Mouse (Mus musculus): ENCODE results near the gene Fgfr2. TPM values are rescaled to one million over a fixed set of nuclear protein-coding genes. Genes with fewer than 3 reads are reported as not detected.

The Fgfr2 gene
- polyA plus RNA-seq, 1 experiment: 1.7 TPM

- Histone ChIP-seq H3K36me3 (ENCODE audit: control insufficient read depth, insufficient read depth) (no peaks in the 10 kb centered on the region), H3K27me3 (ENCODE audit: control insufficient read depth, insufficient read depth, insufficient read length) (no peaks in the 10 kb centered on the region), H3K79me3 (ENCODE audit: low read depth) (no peaks in the 10 kb centered on the region), H3K4me3 (ENCODE audit: insufficient read depth, poor library complexity, severe bottlenecking) (no peak overlapping the region), H3ac (ENCODE audit: control insufficient read depth, insufficient read length, low read depth) (no peak overlapping the region), H3K79me2 (ENCODE audit: control insufficient read depth, insufficient read depth) (no peaks in the 10 kb centered on the region)
- TF ChIP-seq CEBPB (IDR thresholded peaks at IDR 0.05; ENCODE audit: low read depth) (no peak), MYOG (IDR thresholded peaks at IDR 0.05; ENCODE audit: control insufficient read depth, extremely low read depth, insufficient read length) (no peak), USF1 (IDR thresholded peaks at IDR 0.05; ENCODE audit: low read depth) (no peak), MYOD1 (IDR thresholded peaks at IDR 0.05; ENCODE audit: control insufficient read depth, insufficient read length, low read depth) (no peak), CTCF (IDR thresholded peaks at IDR 0.05; ENCODE audit: control insufficient read depth, insufficient read depth, insufficient read length) (no peak)
Measured at GRCm38 (mm10) chr7:132365703-132366384, 757.3 kb downstream of the Fgfr2 start.

DNA sequence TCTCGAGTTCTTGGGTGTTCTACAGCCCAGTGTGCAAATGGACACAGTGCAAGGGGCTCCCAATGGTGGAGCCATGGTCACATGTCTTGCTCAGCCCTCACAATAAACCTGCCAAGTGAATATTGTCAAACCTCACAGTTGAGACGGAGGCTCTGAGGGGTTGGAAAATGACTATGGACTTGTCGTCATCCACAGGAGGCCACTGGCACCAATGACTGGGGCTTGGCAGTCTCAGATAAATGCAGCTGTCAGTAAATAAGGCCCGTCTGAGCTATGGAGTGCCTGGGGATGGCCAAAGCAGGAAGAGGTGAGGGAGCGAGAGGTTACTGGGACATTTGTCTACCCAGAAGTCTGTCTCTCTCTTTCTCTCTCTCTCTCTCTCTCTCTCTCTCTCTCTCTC is 758.0 kb downstream of the Fgfr2 start:
- Histone ChIP-seq H3K27me3 (ENCODE audit: control insufficient read depth, insufficient read depth, insufficient read length) (no peaks in the 10 kb centered on the region), H3K36me3 (ENCODE audit: control insufficient read depth, insufficient read depth) (no peaks in the 10 kb centered on the region), H3K4me3 (ENCODE audit: insufficient read depth, poor library complexity, severe bottlenecking) (no peak overlapping the region), H3K79me3 (ENCODE audit: low read depth) (no peaks in the 10 kb centered on the region), H3K79me2 (ENCODE audit: control insufficient read depth, insufficient read depth) (no peaks in the 10 kb centered on the region), H3ac (ENCODE audit: control insufficient read depth, insufficient read length, low read depth) (no peak overlapping the region)
- TF ChIP-seq CEBPB (IDR thresholded peaks at IDR 0.05; ENCODE audit: low read depth) (no peak), USF1 (IDR thresholded peaks at IDR 0.05; ENCODE audit: low read depth) (no peak), CTCF (IDR thresholded peaks at IDR 0.05; ENCODE audit: control insufficient read depth, insufficient read depth, insufficient read length) (no peak), MAX (IDR thresholded peaks at IDR 0.05) (no peak), MYOG (IDR thresholded peaks at IDR 0.05; ENCODE audit: control insufficient read depth, extremely low read depth, insufficient read length) (no peak), MYOD1 (IDR thresholded peaks at IDR 0.05; ENCODE audit: control insufficient read depth, insufficient read length, low read depth) (no peak), FOSL1 (IDR thresholded peaks at IDR 0.05; ENCODE audit: insufficient read depth, low read length, poor library complexity, severe bottlenecking) (no peak)

GRCm38 (mm10) chr7:132364506-132364905 is 758.6 kb downstream of the Fgfr2 start:
- Histone ChIP-seq H3ac (ENCODE audit: control insufficient read depth, insufficient read length, low read depth) (no peak overlapping the region), H3K36me3 (ENCODE audit: control insufficient read depth, insufficient read depth) (no peaks in the 10 kb centered on the region), H3K27me3 (ENCODE audit: control insufficient read depth, insufficient read depth, insufficient read length) (no peaks in the 10 kb centered on the region), H3K4me3 (ENCODE audit: insufficient read depth, poor library complexity, severe bottlenecking) (no peak overlapping the region), H3K79me2 (ENCODE audit: control insufficient read depth, insufficient read depth) (no peaks in the 10 kb centered on the region), H3K79me3 (ENCODE audit: low read depth) (no peaks in the 10 kb centered on the region)
- TF ChIP-seq CEBPB (IDR thresholded peaks at IDR 0.05; ENCODE audit: low read depth): no peak
- TF ChIP-seq FOSL1 (IDR thresholded peaks at IDR 0.05; ENCODE audit: insufficient read depth, low read length, poor library complexity, severe bottlenecking): no peak
- TF ChIP-seq MYOG (IDR thresholded peaks at IDR 0.05; ENCODE audit: control insufficient read depth, extremely low read depth, insufficient read length): no peak
- no peak for TF ChIP-seq USF1 (IDR thresholded peaks at IDR 0.05; ENCODE audit: low read depth)
- no peak for TF ChIP-seq MAX (IDR thresholded peaks at IDR 0.05)
- no peak for TF ChIP-seq MYOD1 (IDR thresholded peaks at IDR 0.05; ENCODE audit: control insufficient read depth, insufficient read length, low read depth)
- TF ChIP-seq CTCF (IDR thresholded peaks at IDR 0.05; ENCODE audit: control insufficient read depth, insufficient read depth, insufficient read length): no peak

DNA sequence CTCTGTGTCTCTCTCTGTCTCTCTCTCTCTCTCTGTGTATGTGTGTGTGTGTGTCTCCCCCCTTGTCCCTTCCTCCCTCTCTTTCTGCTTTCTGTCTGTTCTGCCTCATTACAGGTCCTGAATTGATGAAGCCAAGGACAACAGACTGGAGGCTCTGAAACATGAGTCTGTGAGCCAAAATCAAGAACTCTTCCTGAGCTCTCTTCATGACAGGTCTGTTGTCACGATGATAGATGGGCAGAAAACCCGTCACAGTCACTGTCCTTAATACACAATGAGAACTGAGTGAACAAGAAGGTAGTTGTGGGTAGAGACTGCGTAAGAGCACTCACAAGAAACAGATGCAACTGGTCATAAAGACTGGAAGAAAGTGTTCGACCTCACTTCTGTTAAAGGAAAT is 762.8 kb downstream of the Fgfr2 start:
- no peaks in the 10 kb centered on the region for H3K36me3 ChIP-seq (ENCODE audit: control insufficient read depth, insufficient read depth)
- no peak for TF ChIP-seq MYOD1 (IDR thresholded peaks at IDR 0.05; ENCODE audit: control insufficient read depth, insufficient read length, low read depth)
- no peak for TF ChIP-seq FOSL1 (IDR thresholded peaks at IDR 0.05; ENCODE audit: insufficient read depth, low read length, poor library complexity, severe bottlenecking)
- no peak for TF ChIP-seq MYOG (IDR thresholded peaks at IDR 0.05; ENCODE audit: control insufficient read depth, extremely low read depth, insufficient read length)
- no peak for TF ChIP-seq USF1 (IDR thresholded peaks at IDR 0.05; ENCODE audit: low read depth)
- TF ChIP-seq CEBPB (IDR thresholded peaks at IDR 0.05; ENCODE audit: low read depth): no peak
- no peak for TF ChIP-seq CTCF (IDR thresholded peaks at IDR 0.05; ENCODE audit: control insufficient read depth, insufficient read depth, insufficient read length)
- no peak for TF ChIP-seq MAX (IDR thresholded peaks at IDR 0.05)
- no peak overlapping the region for H3ac ChIP-seq (ENCODE audit: control insufficient read depth, insufficient read length, low read depth)
- no peak overlapping the region for H3K4me3 ChIP-seq (ENCODE audit: insufficient read depth, poor library complexity, severe bottlenecking)
- no peaks in the 10 kb centered on the region for H3K27me3 ChIP-seq (ENCODE audit: control insufficient read depth, insufficient read depth, insufficient read length)
- no peaks in the 10 kb centered on the region for H3K79me2 ChIP-seq (ENCODE audit: control insufficient read depth, insufficient read depth)
- H3K79me3 ChIP-seq (ENCODE audit: low read depth): no peaks in the 10 kb centered on the region

- TF ChIP-seq MAX (IDR thresholded peaks at IDR 0.05): no peak
- no peak for TF ChIP-seq MYOG (IDR thresholded peaks at IDR 0.05; ENCODE audit: control insufficient read depth, extremely low read depth, insufficient read length)
- TF ChIP-seq CTCF (IDR thresholded peaks at IDR 0.05; ENCODE audit: control insufficient read depth, insufficient read depth, insufficient read length): no peak
- TF ChIP-seq CEBPB (IDR thresholded peaks at IDR 0.05; ENCODE audit: low read depth): no peak
- no peak for TF ChIP-seq USF1 (IDR thresholded peaks at IDR 0.05; ENCODE audit: low read depth)
- no peak for TF ChIP-seq FOSL1 (IDR thresholded peaks at IDR 0.05; ENCODE audit: insufficient read depth, low read length, poor library complexity, severe bottlenecking)
- TF ChIP-seq MYOD1 (IDR thresholded peaks at IDR 0.05; ENCODE audit: control insufficient read depth, insufficient read length, low read depth): no peak
- Histone ChIP-seq H3K27me3 (ENCODE audit: control insufficient read depth, insufficient read depth, insufficient read length) (no peaks in the 10 kb centered on the region), H3ac (ENCODE audit: control insufficient read depth, insufficient read length, low read depth) (no peak overlapping the region)
Measured at GRCm38 (mm10) chr7:132358709-132359108, 764.4 kb downstream of the Fgfr2 start.

More at GRCm38 (mm10) chr7:132358709-132359108, 764.4 kb downstream of the Fgfr2 start:
- H3K36me3 ChIP-seq (ENCODE audit: control insufficient read depth, insufficient read depth): no peaks in the 10 kb centered on the region
- no peaks in the 10 kb centered on the region for H3K79me3 ChIP-seq (ENCODE audit: low read depth)
- H3K4me3 ChIP-seq (ENCODE audit: insufficient read depth, poor library complexity, severe bottlenecking): no peak overlapping the region
- no peaks in the 10 kb centered on the region for H3K79me2 ChIP-seq (ENCODE audit: control insufficient read depth, insufficient read depth)
